Mouse (Mus musculus) embryonic fibroblast, embryonic 13.5 days (primary cell): Measurements from ENCODE around the gene Cul7. TPM values are rescaled to one million over a fixed set of nuclear protein-coding genes. Genes with fewer than 3 reads are reported as not detected.
A peak's percentile ranks its signal among the peaks of the same experiment; 100 is the strongest.

Experiments used
- H3K27ac ChIP-seq: 2 replicates; pipeline ENCODE4 v1.5.1; 2012; ENCODE audit warnings: low read length, control low read depth, inconsistent platforms; ENCODE audit not compliant: insufficient read depth
- H3K4me1 ChIP-seq: 2 replicates; pipeline ENCODE4 v1.6.1; 2011; ENCODE audit warnings: low read length; ENCODE audit not compliant: control insufficient read depth, insufficient read depth
- H3K4me3 ChIP-seq: 2 replicates; pipeline ENCODE4 v1.5.1; 2011; ENCODE audit warnings: mild to moderate bottlenecking, control low read depth, low read length; ENCODE audit not compliant: insufficient read depth
- CTCF ChIP-seq: IDR thresholded peaks from 2 replicates; pipeline ENCODE4 v1.5.1; 2011; ENCODE audit warnings: mild to moderate bottlenecking, control low read depth, low read length, moderate library complexity, borderline replicate concordance; ENCODE audit not compliant: insufficient read depth
- POLR2A ChIP-seq: IDR thresholded peaks from 2 replicates; pipeline ENCODE4 v1.6.1; 2011; ENCODE audit warnings: low read depth, mild to moderate bottlenecking, control low read depth, low read length, moderate library complexity
- polyA plus RNA-seq: library from polyadenylated mRNA; stranded (reverse); fragments of >200 nt; gene quantifications from 2 replicates; pipeline ENCODE4 v1.2.4, GENCODE M21; 2011; ENCODE audit warnings: low read depth; ENCODE audit not compliant: missing spikeins, insufficient read length

Cul7 gene
- polyA plus RNA-seq, 1 experiment: 63.6 TPM

DNA sequence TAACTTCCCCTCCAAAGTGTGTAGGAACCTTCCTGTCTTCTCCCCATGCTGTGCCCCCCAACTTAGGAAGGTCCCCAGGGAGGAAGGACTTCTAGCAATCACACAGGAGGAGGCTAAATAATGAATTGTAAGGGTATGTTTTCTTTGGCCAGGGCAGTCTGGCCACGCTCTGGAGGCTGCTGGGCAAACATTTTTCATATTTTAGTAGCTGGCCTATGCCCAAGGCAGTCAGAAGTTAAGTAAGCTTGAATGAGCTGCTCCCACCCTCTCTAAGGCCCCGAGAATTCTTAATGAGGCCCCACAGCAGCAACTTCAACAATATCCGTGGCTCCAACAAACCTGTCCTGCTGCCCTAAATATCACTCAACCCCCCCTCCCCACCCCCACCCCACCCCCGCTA, 37.3 kb upstream of the Cul7 start:
- Histone ChIP-seq H3K4me1 (peaks cover 29% of the 10 kb centered on the region), H3K27ac (peak overlapping the region; percentile 50)
- TF ChIP-seq POLR2A (no peak), CTCF (no peak)

DNA sequence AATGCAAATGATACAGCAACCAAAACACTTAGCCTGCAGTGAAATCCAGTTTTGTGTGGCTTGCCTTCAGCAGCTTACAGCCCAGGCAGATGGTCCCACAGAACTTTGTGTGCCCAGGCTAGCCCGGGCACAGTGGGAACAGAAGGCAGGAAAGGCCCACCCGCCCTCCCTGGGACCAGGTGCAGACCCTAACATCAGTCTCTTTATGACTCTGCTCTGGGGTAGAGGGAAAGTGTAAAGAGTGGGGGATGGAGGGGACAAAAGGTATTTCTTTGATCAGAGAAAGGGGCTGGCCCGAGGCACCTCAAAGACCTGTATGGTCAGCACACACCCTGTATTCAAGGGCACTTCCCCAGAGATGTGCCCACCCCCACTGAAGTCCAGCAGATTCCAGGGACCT, 36.9 kb upstream of the Cul7 start:
- TF ChIP-seq CTCF (no peak), POLR2A (no peak)
- Histone ChIP-seq H3K4me3 (no peak overlapping the region), H3K27ac (peak overlapping the region; percentile 62), H3K4me1 (peaks cover 31% of the 10 kb centered on the region)

More for the DNA sequence above, 37.3 kb upstream of the Cul7 start:
- H3K4me3 ChIP-seq: no peak overlapping the region

DNA sequence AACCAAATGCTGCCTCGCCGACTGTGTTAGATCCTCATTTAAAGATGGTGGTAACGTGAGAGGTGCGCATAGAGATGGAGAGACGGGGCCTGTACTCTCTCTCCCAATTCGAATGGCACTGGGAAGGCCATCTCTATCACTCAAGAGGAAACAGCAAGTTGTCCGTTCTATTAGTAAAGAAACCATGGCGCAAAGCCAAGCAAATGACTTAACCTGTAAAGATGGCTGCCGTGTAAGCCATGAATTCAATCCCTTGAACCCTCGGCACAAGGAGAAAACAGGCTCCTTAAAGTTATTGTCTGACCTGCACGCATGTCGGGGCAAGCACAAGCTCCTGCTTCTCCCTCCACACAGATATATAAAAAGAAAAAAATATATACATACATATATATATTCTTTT, 32.3 kb upstream of the Cul7 start:
- Histone ChIP-seq H3K4me1 (peaks cover 39% of the 10 kb centered on the region), H3K27ac (peak overlapping the region; percentile 91), H3K4me3 (no peak overlapping the region)
- TF ChIP-seq POLR2A (no peak), CTCF (no peak)

DNA sequence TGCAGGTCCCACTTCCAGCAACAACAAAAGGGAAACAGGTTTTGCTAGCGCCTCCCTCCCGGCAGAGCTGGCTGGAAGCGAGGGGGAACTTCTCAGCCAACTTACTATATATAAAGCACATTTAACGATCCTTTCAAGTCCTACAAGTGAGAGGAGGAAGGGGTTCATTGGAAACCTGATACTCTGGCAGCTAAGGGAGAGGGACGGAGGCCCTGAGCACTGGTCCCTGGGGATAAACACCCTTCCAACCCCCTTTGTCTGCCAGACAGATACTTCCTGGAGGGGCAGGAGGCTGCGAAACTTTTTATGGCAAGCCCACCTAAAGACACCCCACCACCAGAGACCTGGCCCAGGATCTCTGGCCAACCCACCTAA, 31.8 kb upstream of the Cul7 start:
- Histone ChIP-seq H3K4me1 (peaks cover 37% of the 10 kb centered on the region), H3K4me3 (no peak overlapping the region), H3K27ac (peak overlapping the region; percentile 91)
- TF ChIP-seq POLR2A (no peak), CTCF (no peak)

DNA sequence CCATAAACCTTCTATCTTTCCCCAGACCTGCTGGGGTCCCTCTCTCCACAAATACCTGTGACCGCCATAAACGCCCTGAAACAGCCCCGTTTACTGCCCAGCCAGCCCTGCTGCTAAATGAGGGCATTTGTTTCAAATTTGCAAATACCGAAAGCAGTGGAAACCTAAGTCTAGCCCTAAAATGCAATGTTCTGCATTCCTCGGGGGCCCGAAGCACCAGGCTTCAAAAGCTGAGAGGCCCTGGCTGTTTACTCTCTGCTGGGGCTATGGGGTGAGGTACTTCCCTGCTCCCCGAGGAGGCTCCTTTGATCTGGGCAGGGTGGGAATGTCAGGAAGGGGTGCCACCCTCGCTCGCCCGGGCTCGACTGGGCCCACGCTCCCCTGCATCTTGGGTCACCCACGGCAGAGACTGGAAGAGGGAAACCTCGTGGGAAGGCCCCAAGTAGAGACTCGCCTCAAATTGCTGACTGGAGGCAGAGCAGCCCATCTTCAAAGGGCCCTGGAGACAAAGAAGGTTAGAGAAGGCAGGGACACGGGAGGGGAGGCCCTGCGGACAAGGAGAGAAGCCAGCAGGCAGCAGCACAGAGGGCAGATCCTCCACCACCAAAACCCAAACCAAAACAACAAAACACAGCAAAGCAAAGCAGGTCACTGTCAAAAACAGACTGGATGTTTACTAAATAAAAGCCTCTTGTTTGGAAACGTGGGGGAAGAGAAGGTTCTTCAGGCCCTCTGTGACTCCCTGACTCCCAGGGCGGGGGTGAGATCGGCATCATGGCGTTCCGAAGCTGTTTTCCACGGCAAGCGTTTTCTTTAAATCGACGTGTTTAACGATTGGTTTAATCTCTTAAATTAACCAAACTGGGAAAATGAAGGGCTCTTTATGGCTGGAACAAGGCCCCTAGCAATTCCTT, 31.1 kb upstream of the Cul7 start:
- no peak for TF ChIP-seq POLR2A
- TF ChIP-seq CTCF: no peak
- peaks cover 33% of the 10 kb centered on the region for H3K4me1 ChIP-seq
- no peak overlapping the region for H3K4me3 ChIP-seq
- peak overlapping the region; percentile 91 for H3K27ac ChIP-seq

DNA sequence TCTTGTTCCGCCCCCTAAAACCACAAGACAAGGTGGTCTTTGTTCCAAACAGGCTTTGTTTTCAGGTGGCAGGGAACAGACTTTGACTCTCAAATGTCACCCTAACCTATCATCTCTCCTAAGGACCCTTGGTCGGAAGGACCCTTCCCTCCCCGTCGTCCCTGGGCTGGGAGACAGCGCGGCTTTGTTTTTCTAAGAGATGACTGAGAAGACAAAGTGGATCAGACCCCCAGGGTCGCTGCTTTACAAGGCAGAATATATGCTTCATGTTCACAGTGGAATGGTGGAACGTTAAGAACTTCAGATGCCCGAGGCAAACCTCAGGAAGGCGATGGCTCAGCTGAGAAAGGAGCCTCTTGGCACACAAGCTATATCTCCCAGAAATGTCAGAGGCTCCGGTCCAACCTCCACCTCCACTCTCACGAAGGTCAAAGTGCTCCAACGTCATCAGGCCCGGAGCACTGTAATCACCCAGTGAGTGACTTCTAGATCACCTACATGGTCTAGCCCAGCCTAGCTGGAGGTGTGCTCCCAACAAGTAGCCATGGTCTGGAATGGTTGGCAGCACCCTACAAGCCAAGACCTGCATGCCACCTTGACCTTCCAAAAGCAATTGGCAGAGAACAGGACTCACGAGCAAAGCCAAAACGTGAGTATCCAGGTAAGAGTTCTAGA, 30.3 kb upstream of the Cul7 start:
- H3K4me3 ChIP-seq: no peak overlapping the region
- TF ChIP-seq POLR2A: no peak
- no peak for TF ChIP-seq CTCF

DNA sequence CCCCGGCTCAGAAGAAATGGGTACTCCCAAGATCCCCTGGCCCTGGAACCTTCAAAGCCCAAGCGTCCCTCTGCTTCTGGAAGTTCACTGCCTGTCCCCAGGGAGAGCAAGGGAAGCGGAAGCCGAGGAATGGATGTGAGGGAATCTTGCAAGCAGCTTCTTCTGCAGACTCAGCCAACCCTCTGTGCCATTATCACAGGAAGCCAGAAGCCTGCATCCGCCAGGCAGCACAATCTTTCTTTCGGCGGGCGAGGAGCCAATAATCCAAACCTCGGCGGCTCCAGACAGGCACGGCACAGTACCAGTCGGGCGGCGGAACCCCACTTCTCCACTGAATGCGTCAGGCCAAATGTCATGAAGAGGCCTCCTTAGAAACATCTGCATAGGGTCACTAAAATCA, 28.8 kb upstream of the Cul7 start:
- TF ChIP-seq CTCF (no peak), POLR2A (no peak)
- Histone ChIP-seq H3K4me3 (no peak overlapping the region), H3K4me1 (peaks cover 31% of the 10 kb centered on the region), H3K27ac (peak overlapping the region; percentile 91; the same call in 1 of the 2 replicates)

More for the DNA sequence above, 30.3 kb upstream of the Cul7 start:
- peak overlapping the region; percentile 91 for H3K27ac ChIP-seq
- peaks cover 31% of the 10 kb centered on the region for H3K4me1 ChIP-seq

DNA sequence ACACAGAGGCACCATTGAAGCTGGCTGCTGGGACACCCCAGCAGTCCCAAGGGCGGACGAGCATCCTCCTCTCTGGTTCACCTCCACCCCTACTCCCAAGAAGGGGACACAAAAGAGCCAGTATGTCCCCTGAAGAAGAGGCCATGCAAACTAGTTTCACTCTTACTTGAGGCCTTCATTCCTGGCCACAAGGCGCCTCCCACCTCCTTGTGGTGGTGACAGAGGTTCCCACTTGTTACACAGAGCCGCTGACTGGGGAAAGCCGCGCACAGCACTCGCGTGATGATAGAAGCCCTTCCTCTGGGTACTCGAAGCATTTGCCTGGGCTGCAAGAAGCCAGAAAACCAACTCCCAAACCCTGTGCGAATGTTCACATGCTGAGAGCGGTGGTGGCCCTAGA, 27.9 kb upstream of the Cul7 start:
- Histone ChIP-seq H3K4me3 (no peak overlapping the region), H3K27ac (0 out of 2 replicates have a peak overlapping the region, but pooled peaks have one; percentile 93), H3K4me1 (peaks cover 29% of the 10 kb centered on the region)
- TF ChIP-seq CTCF (no peak), POLR2A (no peak)

DNA sequence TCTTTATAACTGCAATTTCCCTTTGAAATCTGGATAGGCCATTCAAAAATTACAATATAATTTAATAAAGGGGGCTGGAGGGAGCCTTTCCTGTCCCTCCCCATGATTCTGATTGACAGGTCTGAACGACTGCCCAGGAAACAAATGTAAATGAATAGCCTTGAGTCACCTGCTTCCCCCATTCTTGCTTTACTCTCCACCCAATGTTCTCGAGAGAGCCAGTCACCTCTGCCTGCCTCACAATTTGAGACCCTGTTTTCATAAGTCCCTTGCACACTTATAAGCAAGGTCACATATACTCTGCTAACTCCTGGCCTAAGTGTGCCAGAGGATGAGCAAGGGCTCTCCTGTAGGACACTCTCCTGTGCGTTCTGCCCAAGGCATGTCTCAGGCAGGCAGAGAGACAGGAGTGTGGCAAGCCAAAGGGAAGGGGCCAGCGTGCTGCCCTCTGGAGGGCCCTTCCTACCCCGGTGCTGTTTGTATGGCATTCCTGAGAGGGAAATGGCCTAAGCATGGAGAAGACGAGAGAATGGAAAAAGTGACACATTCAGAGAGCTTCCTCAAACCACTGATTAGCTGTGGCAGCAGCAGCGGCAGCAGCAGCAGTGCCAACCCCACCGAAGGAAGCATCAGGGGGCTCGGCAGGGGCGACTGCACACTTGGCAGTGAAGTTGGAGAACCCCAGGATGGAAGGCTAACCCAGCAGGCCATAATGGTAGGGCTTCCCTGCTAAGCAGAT, 26.1 kb upstream of the Cul7 start:
- Histone ChIP-seq H3K4me1 (peaks cover 15% of the 10 kb centered on the region), H3K27ac (peak overlapping the region; percentile 93), H3K4me3 (no peak overlapping the region)
- 0 out of 2 replicates have a peak, but pooled peaks have one; percentile 22 for TF ChIP-seq POLR2A
- no peak for TF ChIP-seq CTCF

DNA sequence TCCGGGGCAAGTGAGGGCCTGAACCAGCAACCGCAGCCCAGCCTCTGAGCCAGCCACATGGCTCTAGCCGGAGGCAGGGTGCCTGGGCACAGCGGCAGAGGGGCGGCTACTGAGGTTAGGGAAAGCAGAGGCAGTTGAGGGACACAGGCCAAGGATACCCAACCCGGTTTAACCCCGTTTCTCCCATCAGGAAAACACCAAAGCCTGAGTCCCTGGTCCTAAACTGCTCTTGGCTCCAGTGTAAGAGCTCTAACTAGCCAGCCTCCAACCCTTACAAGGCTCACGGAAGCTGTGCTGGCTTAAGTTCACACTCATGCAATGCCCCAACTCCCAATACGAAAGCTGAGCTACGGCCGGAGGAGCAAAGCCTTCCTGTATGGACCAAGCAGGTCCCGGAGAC, 25.5 kb upstream of the Cul7 start:
- TF ChIP-seq CTCF (no peak), POLR2A (no peak)
- peak overlapping the region; percentile 93 for H3K27ac ChIP-seq
- H3K4me1 ChIP-seq: peaks cover 9% of the 10 kb centered on the region
- H3K4me3 ChIP-seq: no peak overlapping the region
